Mouse (Mus musculus) stomach, postnatal 0 days (tissue): Measurements from ENCODE around the gene Ugt1a2.
"Not testable (repeated sequence)": the region's sequence is repeated elsewhere in the genome, so short reads cannot be mapped to it uniquely, and the experiment has no call there.

Experiments
- CTCF ChIP-seq: IDR thresholded peaks from 2 replicates; pipeline ENCODE4 v1.5.1; 2016; ENCODE audit warnings: antibody characterized with exemption, low read depth, mild to moderate bottlenecking, moderate library complexity
- EP300 ChIP-seq: optimal IDR thresholded peaks from 2 replicates; pipeline ENCODE3; 2016; ENCODE audit warnings: antibody characterized with exemption

- TF ChIP-seq CTCF, EP300: not testable (repeated sequence)
Measured at GRCm38 (mm10) chr1:88223011-88223515, 22.7 kb downstream of the Ugt1a2 start.
